Mouse (Mus musculus) adrenal gland, adult 8-10 months (tissue): Measurements from ENCODE around the gene Ryr3. TPM values are rescaled to one million over a fixed set of nuclear protein-coding genes. Genes with fewer than 3 reads are reported as not detected.

Experiments
- DNase-seq: peaks from one replicate; pipeline ENCODE4 v3.0.0; 2022
- total RNA-seq, 4 experiments: library from RNA; stranded (reverse); gene quantifications; 2 replicates each; pipeline ENCODE4 v1.2.4; 2022

Gene Ryr3
- total RNA-seq, 4 experiments from 2014 or later: 0.63 to 4.7 (median 1.5) TPM

DNA sequence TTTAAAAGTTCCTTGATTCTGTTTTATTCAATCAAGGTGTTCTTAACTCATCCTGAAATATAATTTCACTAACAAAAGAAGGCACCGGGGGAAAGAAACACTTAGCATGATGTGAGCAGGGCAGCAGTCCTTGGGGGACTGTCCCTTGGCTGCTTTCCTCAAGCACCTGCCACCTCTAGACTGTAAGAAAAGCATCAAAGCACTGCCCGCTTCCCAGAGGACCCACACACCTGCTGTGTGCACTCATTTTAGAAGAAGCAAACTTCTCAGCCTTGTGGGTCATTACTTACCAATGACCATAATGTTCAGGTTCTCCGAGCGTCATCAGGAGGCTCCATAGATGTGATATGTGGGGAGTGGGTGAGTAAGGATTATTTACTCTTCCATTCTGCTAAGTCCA lies 307.8 kb downstream of the Ryr3 start:
- no peak for DNase-seq

DNA sequence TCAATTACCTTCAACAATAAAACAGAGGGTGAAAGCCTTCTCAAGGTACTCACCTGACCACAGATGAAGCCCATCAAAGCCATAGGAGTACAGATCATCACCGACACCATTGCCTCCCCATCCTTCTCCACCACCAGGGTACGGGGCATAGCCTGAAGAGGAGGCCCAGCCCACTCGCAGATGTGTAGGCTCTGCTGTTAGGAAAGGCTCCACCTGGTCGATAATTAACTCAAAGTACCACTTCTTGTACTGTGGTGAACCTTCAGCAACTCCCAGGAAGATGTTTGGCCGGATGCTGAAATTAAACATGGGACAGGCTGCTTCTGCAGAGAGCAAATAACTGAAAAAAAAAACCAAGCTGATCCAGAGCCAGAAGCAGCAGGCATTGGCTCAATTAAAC lies 316.1 kb downstream of the Ryr3 start:
- DNase-seq: no peak

DNA sequence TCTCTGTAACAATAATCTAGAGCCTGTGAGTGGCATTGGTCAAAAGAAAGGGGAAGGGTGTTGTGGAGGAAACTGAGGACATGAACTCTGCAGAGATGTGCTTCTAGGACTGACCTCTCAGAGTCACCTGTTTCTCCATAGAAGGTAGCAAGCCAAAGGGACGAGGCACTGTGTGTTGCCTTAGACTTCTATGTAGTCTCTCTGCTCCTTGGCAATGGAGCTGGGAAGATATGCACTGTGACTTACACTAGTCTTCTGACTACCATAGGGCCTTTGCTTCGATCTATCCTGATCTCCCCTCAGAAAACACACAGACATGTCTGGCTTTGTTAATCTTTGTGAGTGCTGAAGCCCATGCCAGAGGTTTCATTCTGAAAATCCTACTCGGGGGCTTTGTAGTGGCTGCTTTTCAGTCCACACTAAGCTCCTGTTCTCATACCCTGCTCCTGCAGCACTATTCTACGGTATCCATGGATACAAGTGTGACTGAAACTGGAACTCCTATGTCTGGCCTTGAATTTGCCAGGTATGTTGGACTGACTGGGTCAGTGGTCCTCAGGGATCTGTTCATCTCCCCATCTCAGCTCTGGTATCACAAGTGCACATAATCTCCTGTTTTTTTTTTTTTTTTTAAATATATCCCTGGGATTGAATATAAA lies 332.3 kb downstream of the Ryr3 start:
- no peak for DNase-seq

DNA sequence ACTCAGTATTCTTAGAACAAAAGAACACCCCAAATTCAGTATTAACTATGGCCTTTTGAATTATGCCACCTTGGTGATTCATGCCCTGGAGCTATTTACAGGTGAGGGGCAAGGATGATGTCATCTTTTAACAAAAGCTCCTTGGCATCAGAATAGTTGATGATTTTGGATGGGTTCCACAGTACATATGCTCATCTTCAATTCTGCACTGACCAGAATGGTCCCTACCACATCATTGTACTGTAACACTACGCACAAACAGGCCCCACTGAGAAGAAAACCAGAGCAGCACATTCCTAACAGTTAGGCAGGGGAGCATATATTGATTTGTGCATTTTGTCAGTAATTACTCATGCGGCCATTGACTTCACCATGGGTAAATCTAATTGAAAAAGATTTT lies 335.1 kb downstream of the Ryr3 start:
- no peak for DNase-seq

DNA sequence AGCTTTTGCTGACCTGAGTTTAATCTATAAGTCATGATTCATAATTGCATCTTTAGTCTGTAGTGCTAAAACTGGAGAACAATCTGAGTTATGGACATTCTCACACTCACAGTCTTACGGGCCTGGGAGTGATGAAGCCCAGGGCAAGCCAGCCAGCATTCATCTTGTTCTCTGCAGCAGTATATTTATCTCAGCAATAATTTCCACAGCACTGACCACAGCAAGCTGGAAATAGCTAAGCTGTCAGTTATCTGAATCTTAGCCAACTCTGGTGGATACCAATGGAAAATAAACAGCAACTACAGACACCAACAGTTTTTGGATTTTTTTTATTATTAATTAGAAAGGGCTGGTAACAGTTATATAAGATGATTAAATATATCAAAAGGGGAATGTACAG lies 335.5 kb downstream of the Ryr3 start:
- no peak for DNase-seq

DNA sequence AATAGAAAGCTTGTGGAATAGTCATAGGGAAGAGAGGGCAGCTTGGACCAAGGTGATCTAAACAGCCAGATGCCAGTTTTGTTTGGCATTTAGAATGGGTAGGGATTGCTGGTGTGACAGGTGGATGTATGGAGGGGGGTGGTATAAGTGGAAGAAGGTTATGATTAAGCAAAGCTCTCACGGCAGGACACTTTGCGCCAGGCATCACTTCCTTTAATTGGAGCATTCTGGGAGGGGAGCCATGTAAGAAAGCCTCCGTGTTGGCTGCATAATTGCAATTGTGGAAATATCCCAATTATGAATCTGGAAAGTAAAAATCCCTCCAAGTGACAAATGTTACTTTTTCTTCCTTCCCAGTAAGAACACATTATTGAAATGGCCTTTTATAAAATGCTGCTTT lies 339.5 kb downstream of the Ryr3 start:
- DNase-seq: no peak

DNA sequence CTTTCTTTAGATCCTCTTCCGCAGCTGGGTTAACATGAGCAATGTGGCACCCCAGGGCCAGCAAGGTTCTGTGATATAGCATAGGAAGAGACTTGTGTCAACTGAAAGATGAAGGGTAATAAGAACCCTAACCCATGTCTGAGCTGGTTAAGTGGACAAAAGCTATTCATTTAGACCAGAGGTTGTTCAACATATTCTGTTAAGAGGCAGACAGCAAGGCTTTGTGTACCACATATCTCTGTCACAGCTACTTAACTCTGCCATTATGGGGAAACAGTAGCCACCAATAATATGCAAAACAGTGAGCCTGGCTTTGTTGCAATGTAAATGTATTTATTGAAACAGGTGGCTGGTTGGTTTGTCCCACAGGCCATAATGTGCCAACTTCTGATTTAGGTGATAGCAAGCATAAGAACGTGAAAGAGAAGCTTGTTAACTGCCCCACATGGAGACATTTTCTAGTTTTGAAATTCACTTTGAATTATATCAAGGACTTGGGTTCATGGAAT lies 350.8 kb downstream of the Ryr3 start:
- DNase-seq: no peak

DNA sequence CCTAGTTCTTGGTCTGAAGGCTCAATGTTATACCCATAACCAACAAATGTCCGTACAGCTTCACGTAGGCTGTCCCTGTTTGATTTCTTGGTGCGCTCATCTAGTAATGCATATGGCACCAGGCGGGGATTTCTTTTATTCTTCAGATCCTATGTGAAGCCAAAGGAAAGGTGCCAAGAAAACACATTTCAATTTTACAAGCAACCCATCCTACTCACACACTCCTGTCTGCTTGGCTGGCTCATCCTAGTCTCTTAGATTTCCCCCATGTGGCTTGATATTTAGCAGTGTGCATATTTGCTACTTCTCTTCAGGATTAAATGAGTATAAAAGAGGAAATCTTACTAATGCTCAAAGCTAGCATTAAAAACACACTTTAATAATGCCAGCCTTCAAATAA lies 355.1 kb downstream of the Ryr3 start:
- DNase-seq: no peak

DNA sequence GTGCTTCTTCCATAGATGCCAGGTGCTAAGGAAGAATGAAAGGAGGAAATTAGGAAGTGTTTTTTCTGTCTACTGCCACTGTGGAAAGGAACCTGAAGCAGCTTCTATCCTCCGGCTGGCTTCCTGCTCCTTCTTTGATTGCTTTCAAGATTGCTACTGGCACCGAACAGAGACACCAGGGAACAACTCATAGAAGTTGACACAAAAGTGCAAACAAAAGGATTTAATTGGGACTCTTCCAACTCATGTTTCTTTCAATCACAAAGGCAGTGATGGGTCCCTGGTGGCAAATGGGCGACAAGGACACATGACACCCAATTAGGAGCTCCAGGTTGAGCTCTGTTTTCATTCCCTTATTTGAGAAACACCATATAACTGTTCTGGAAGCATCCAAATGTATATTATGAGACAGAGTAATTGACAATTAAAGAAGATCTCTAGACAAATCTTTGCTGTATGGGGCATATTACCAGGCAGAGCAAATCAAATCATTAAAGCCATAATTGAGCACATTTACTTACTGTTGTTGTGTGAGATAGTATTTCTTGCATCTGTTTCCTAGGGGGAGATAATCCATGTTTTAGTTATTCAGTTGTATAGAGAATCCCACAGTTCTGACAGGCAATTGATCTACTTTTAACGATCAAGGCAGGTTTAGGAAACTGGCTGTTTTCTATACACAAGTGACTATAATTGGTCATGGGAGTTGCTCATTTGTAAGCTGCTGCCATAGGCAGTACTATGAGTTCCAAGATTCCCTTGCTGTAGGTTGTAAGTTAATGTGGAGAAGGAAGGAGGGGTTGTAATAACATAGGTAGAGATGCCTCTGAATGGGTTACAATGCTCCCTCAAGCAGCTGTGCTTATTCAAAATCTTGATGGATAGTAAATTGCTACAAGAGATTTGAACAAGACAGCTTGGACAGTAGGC lies 371.0 kb downstream of the Ryr3 start:
- no peak for DNase-seq

DNA sequence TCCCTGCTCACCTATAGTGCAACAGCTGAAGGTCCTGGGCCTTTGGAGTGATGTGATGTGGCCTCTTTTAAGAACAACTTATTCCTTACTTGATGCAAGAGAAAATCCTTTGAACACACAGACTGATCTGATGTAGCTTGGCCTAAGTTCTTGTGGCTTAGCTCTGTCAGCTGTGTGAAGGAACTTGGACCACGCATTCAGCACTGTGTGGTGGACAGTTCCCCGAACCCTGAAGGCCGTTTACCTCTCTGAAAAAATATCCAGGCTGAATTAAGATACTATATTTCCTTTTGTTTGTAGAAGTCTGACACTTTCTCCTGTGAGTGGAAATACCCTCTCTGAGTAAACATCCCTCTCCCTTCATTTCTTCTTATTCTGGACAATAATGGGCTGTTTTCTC lies 374.0 kb downstream of the Ryr3 start:
- DNase-seq: no peak

DNA sequence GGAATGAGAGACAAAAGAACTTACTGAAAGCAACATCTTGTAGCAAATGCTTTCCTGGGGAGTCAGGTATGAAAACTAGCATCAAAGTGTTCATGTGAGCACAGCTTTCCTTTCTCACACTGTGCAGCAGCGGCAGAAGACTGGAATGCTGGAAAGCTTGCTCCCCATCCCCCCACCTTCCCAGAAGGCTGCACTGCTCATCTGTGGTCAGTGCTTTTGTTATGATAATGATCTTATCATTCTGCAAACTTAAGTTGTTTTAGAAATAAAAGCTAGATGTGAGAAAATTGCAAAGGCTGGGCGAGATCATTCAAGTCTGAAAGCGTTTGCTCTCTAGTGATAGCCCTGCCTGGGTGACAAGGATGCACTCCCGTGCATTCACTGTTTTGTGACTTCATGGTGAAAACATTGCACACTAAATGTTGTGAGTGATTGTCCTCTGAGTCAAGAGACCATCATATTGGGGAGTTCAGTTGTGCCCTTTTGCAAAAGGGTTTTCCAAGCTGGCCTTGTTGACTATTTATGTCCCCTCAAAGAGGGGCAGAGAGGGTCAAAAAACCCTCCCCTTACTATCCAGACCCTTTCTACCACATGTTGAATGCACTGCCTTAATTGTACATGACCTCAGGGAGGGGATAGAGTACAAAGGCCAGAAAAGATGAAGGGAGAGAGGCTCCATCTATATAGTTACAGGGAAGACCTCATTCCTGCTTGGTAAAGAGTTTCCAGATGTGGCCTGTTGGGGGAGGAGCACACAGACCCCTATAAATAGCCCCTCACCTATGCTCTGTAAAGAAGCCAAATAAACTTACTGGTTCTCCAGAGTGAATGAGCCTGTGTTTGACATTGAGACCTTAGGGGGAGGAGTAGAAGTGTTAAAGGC lies 385.2 kb downstream of the Ryr3 start:
- no peak for DNase-seq

DNA sequence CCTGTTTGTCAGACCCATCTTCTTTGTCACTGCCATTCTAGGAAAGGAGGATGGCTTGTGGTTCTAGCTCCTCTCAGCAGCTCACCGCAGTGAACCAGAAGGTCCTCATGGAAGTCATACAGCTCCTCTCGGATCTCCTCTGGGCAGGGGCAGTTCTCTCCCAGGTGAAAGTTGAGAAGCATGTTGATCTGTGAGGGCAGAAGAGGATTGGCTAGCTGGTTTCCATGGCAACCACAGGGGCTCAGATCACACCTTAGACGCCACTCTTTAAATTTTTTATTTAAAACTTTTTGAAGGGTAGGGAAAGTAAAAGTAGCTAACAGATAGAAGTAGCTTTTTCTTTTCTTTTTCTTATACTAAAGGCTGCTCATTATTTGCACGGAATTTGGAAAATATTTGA lies 390.3 kb downstream of the Ryr3 start:
- DNase-seq: no peak

DNA sequence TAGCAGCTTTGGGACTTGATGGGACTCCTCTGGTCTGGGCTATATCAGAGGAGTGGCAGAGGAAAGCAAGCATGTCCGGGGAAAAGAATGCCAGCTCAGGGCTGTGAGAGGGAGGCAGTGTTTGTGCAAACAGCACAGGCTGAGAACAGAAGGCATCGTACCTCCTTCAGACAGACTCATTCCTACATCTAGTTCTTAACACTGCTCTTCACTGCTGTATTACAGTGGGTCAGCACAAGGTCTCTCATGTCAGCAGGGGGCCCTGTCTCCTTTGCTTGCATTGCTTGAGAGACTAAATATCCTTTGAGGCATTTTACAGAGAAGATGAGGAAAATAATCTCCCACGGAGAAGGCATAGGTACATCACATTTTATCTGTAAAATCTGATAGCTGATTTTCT lies 394.2 kb downstream of the Ryr3 start:
- no peak for DNase-seq

DNA sequence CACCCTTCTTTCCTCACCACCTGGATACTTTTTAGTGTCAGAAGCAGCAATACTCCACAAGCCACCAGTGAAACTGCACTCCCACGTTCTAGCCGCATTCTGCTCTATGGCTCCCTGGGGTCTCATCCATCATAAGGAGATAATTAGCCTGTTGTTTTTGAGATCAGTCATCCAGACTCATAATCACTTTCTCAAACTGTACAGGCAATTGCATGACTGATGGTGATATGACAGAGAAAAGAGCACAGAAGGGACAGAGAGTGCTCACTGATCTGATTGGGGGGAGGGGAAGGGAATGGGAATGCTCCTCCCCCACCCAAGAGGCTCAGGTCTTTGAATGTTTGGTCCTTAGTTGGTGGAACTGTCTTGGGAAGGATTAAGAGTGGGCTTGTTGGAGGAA lies 397.8 kb downstream of the Ryr3 start:
- no peak for DNase-seq

DNA sequence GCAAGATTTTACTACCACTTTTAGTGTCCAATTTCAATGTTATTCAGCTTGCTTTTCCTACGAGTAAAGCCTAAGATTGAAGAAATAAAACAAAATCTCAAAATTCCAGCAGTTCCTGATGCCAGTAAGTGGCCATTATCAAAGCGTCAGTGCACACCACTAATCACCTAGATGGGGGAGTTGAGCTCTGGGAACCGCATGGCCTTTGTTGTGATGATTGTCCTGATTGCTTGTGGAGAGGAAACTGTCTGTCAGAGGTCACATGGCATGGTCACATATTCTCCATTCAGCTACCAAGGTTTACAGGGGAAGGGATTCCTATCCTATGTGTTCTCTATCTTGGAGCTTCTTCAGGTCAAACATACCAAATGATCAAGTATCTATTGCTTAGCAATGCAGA lies 399.9 kb downstream of the Ryr3 start:
- no peak for DNase-seq

DNA sequence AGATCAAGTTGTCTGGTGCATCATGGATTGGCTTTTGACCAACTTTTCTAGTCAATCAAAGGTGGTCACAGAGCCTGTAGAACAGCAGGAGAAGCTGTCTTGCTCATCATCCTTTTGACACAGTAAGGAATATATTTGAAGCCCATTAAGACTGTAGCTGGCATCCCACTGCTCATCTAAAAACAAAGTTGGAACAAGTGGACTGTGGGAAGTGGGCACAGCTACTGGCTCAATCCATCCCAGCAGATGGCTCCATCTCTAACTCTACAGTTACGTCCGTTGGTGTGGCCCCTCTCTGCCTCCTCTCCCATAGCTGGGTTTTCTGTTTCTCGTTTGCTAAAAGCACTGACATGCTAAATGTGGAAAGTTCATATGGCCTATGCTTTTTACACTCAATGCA lies 400.9 kb downstream of the Ryr3 start:
- DNase-seq: no peak

DNA sequence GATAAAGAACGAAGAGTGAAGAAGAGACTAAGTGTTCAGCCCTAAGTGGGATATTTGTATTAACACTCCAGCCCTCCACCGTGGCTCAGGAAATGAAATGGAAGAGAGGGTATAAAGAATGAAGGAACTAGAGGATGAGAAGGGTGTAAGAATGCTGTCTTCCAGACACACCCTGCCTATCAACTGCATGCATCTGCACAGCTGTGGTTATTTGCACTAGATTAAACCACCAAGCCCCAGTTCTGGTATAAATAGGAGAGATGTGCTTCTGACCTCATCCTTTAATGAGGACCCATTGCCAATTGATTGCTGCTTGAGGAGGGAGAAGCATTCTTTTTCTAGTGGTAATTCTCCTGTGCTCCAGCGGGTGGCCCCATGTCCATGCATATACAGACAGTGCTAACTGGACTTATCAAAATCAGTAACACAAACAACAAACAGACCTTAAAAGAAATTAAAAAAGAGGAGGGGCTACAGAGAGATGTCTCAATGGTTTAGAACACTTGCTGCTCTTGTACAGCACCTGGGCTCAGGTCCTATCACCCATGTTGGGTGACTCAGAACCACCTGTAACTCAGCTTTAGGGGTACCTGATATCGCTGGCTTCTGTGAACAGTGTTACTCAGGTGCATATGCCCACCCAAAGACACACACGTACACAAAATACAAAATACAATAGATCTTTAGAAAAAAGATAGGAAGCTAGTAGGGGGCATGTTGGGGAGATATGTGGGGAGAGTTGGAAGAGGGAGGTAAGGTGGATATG lies 404.1 kb downstream of the Ryr3 start:
- DNase-seq: no peak

DNA sequence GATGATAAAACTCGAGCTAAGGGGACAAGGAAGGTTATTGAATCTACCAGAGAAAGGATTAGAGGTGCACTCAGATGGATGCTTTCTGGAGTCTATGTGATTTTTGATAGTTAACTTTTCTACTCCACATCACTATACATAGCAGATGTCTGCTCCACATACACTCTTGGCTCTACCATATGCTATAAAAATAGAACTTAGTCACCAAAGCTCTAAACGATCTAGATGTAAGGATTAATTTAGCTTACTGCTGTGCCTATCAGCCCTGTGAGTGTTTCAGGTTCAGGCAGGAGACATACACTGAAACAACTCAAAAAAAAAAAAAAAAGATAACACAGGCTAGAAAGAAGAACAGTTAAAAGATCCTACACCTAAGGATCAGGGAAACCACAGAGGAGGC lies 410.9 kb downstream of the Ryr3 start:
- DNase-seq: no peak

DNA sequence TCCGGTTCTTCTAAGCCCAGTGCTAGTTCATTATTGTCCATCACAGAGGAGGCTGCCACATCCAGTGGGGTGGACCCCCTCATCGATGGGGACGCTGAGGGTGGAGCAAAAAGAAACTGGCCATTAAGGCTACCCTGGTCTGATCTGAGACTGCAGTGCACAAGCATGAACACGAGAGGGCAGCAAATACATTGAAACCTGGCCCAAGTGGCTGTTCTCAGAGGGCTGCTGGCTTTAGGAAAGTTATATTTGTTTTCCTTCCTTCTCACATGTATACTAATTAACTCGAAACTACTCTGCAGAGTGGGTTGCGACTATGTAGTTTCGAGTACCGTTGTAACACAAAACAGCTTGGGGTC lies 416.9 kb downstream of the Ryr3 start:
- DNase-seq: peak; percentile 19

DNA sequence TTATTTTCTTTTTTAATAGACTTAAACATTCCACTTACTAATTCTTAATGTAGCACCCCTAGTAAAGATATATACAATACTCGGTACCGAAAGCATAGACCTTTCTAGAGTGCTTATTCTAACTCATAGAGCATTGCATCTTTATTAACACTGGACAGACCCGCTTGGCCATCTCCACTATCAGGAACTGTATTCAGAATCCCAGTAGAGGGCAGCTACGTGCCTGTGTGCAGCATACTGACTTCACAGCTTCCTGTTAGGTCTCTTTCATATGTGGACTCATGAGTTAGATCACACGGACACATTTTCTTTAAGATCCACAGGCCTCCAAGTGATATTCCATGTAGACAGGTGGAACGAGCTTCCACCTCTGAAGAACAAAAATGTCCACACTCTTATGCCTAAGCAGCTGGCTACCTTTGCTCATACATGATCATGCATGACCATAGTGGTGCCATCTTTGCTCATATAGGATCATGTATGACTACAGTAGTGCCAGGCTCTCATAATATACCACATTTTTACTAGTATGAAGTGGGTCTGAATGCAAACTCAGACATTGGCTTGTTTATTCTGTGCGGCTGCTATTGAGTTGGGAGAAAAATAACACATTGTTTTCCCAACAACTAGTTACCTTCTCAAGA lies 417.4 kb downstream of the Ryr3 start:
- no peak for DNase-seq

DNA sequence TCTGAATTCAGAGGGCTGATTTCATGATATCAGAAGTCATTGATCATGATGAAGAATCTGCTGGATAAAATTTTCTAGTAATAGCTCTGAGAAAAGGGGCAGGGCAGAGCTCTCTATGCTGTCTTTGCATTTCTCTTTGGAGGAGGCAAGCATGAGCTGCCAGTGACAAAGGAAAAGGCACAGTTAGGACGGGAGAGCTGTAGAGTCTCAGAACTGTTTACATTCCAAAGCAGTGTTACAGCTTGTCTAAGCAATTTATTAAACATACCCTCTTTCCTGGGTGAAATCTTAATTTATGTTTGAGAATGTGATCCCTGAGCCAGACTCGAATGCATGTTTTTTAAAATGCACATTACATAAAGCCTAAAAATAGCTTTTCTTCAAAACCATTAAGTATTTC lies 435.3 kb downstream of the Ryr3 start:
- no peak for DNase-seq

DNA sequence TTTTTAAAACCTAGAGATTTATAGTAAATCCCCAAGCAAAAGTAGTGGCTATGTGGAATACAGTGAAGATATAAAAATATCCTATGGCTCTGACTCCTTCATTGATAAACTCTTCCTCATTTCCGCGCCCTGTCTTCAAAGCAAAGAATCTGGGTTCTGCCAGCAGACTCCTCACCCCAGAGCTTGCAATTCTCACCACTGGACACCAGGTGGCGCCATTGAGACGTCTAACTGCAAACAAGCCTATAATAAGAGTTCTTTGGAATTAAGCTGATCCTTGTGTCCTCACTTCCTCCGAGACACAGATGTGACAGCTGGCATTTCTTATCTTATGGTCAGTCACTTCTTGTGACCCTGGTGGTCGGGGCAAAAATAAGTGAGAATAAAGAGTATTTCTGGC lies 442.1 kb downstream of the Ryr3 start:
- peak; percentile 34 for DNase-seq
